Mouse (Mus musculus) limb, embryonic 14.5 days (tissue): ENCODE data around the gene Rbm8a. TPM values are rescaled to one million over a fixed set of nuclear protein-coding genes. Genes with fewer than 3 reads are reported as not detected.

Experiments
- ATAC-seq: fragments of 200-750 bp; cut with Nextera tagmentation; 2 replicates; pipeline ENCODE4 v1.8.0; 2017; ENCODE audit warnings: low read depth, moderate number of reproducible peaks, moderate TSS enrichment; ENCODE audit not compliant: low FRiP score
- DNase-seq: peaks from one replicate; pipeline ENCODE4 v3.0.0-alpha.2; 2015; ENCODE audit warnings: low spot score
- H3K27ac ChIP-seq: fragments of 300-500 bp; sonication (generic); replicated peaks from 2 replicates; pipeline ENCODE4 v1.5.1; 2014; ENCODE audit warnings: low read depth, mild to moderate bottlenecking, low read length, moderate library complexity, mixed read lengths
- H3K27me3 ChIP-seq: fragments of 300-500 bp; sonication (generic); 2 replicates; pipeline ENCODE4 v1.6.1; 2014; ENCODE audit warnings: low read length, mixed read lengths; ENCODE audit not compliant: control insufficient read depth, insufficient read depth
- H3K36me3 ChIP-seq: fragments of 300-500 bp; sonication (generic); 2 replicates; pipeline ENCODE4 v1.6.1; 2014; ENCODE audit warnings: mild to moderate bottlenecking, low read length, moderate library complexity, mixed read lengths; ENCODE audit not compliant: control insufficient read depth, insufficient read depth
- H3K4me1 ChIP-seq: fragments of 300-500 bp; sonication (generic); 2 replicates; pipeline ENCODE4 v1.6.1; 2014; ENCODE audit warnings: antibody characterized with exemption, low read length, mixed read lengths; ENCODE audit not compliant: control insufficient read depth, insufficient read depth
- H3K4me2 ChIP-seq: fragments of 300-500 bp; sonication (generic); replicated peaks from 2 replicates; pipeline ENCODE4 v1.6.1; 2014; ENCODE audit warnings: low read depth, mild to moderate bottlenecking, low read length, moderate library complexity; ENCODE audit not compliant: severe bottlenecking
- H3K4me3 ChIP-seq: fragments of 300-500 bp; sonication (generic); replicated peaks from 2 replicates; pipeline ENCODE4 v1.5.1; 2014; ENCODE audit warnings: low read length
- H3K9ac ChIP-seq: fragments of 300-500 bp; sonication (generic); 2 replicates; pipeline ENCODE4 v1.6.1; 2014; ENCODE audit warnings: mild to moderate bottlenecking, low read depth, low read length, moderate library complexity; ENCODE audit not compliant: severe bottlenecking
- H3K9me3 ChIP-seq: fragments of 300-500 bp; sonication (generic); 2 replicates; pipeline ENCODE4 v1.6.1; 2016; ENCODE audit warnings: low read length; ENCODE audit not compliant: control insufficient read depth
- POLR2A ChIP-seq: fragments of 200-500 bp; IDR thresholded peaks from 2 replicates; pipeline ENCODE4 v1.8.0; 2012; ENCODE audit warnings: inconsistent platforms, mild to moderate bottlenecking, moderate library complexity, borderline replicate concordance; ENCODE audit not compliant: insufficient read depth, insufficient read length; ENCODE audit errors: extremely low read depth
- WGBS: fragments of 180-500 bp; shearing (Covaris S2); extraction: QIAGEN DNeasy Blood & Tissue Kit; methylation state at CpG from one replicate; pipeline ENCODE4 v1.1.7; 2014; 5-methylcytosine and 5-hydroxymethylcytosine counted together
- polyA plus RNA-seq, 2 experiments: library from polyadenylated mRNA; depleted of rRNA in 1 of 2; stranded (reverse) in 1 of 2; unstranded in 1 of 2; fragments of >200 nt; fragmentation: Nextera tagmentation in 1 of 2; extraction: Ambion mirVana in 1 of 2; gene quantifications; 2 replicates each; pipeline versions ENCODE4 v1.2.1 to v1.2.3; 2012 to 2014

The Rbm8a gene
- polyA plus RNA-seq, 2 experiments = 66.1 to 133 TPM

DNA sequence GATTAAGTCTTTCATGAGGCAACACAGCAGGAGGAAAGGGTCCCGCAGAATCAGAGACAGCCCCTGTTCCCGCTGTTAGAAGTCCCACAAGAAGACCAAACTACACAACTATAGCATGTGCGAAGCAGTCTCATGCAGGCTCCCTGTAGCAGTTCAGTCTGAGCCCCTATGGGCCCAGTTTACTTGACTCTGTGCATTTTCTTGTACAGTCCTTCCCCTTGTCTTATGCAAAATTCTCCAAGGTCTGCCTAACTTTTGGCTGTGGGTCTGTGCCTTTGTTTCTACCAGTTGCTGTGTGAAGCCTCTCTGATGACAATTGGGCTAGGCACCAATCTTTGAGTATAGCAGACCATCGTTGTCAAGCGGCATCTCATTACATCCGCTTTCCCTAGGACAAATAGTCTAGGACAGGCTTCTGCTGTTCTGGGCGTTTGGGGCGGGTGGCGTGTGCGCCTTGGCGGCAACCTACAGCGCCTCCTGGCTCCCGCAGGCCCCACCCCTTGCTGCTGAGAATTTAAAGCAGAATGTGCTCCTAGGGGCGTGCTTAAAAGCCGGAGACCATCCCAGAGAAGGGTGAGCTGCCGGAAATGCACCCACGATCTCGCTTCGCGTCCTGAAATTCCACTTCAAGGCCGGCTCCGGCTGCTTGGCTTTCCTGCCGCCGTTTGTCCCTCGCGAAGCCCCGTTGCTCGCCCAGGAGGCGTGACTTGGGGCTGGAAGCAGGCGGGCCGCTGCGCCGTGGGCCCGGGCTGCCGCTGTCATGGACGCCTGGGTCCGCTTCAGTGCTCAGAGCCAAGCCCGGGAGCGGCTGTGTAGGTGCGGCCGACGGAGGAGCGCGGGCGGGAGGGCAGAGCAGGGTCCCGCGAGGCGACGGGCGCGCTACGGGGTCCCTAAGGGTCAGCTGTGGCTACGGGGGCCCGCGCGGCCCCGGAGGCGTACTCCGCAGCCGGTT is 5.5 kb downstream of the Rbm8a start, which contains the start of the genes Pex11b and Gm42957:
Pex11b (plus strand) TSS at position 449 of the 952 bp plus-strand sequence.
Gm42957 (plus strand) TSS at position 547 of the 952 bp plus-strand sequence.
- Histone ChIP-seq H3K9me3 (0 out of 2 replicates have a peak, but pooled peaks cover 3% of the 10 kb centered on the region), H3K4me2 (peak within 1 kb of the TSS; percentile 65), H3K4me1 (peaks cover 17% of the 10 kb centered on the region), H3K36me3 (peaks cover 59% of the 10 kb centered on the region), H3K27me3 (no peaks in the 10 kb centered on the region), H3K9ac (peak within 1 kb of the TSS; percentile 93), H3K27ac (peak within 1 kb of the TSS; percentile 81), H3K4me3 (peak within 1 kb of the TSS; percentile 94)
- 3% methylated on average over 48 of the region's 60 CpGs for WGBS
- DNase-seq (peak; percentile 83), ATAC-seq (peak; percentile 90)
- TF ChIP-seq POLR2A = peak; percentile 48; the same call in 1 of the 2 replicates

DNA sequence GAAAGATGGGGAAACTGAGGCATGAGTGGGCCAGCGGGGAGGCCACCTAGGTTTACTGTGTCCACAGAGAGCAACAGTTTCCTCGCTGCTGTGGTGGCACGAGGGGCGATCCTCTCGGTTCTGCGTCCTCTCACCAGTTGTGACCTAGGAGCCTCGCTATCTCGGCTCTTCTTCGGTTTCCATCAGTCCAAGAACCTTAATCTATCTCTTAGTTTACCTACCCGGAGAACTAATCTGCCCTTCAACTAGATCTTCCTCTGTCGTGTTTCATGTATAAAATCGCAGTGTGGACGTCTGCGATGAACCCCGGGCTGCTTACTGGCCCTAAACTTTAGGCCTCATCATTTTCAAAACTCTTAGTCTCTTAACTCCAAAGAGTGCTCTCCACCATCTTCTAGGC is 6.2 kb downstream of the Rbm8a start:
- TF ChIP-seq POLR2A = no peak
- no peak for ATAC-seq

DNA sequence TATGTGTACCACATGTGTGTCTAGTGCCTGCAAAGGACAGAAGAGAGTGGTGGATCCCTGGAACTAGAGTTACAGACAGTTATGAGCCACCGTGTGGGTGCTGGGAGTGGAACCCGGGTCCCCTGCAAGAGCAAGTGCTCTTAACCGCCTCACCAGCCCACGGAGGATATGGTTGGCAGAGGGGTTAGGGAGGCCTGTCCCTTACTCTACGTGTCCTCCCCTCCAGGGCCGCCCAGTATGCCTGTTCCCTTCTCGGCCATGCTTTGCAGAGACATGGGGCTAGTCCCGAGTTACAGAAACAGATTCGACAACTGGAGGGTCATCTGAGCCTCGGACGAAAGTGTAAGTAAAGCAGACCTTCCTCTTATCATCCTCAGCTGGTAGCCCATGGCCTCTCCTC is 6.7 kb downstream of the Rbm8a start:
- Histone ChIP-seq H3K4me2 (peak overlapping the region; percentile 65), H3K4me3 (peak overlapping the region; percentile 94), H3K9ac (peak overlapping the region; percentile 93), H3K36me3 (peaks cover 64% of the 10 kb centered on the region), H3K27me3 (no peaks in the 10 kb centered on the region), H3K4me1 (peaks cover 13% of the 10 kb centered on the region), H3K27ac (no peak overlapping the region), H3K9me3 (0 out of 2 replicates have a peak, but pooled peaks cover 3% of the 10 kb centered on the region)
- ATAC-seq (no peak), DNase-seq (no peak)
- TF ChIP-seq POLR2A = no peak
- WGBS = 60% methylated on average over 11 of the region's 11 CpGs

More for the DNA sequence above, 6.2 kb downstream of the Rbm8a start:
- peaks cover 13% of the 10 kb centered on the region for H3K4me1 ChIP-seq
- H3K27ac ChIP-seq = peak overlapping the region; percentile 81; the same call in 1 of the 2 replicates
- no peak for DNase-seq
- H3K9me3 ChIP-seq = 0 out of 2 replicates have a peak, but pooled peaks cover 3% of the 10 kb centered on the region
- peak overlapping the region; percentile 65 for H3K4me2 ChIP-seq
- peaks cover 64% of the 10 kb centered on the region for H3K36me3 ChIP-seq
- peak overlapping the region; percentile 93 for H3K9ac ChIP-seq
- H3K4me3 ChIP-seq = peak overlapping the region; percentile 94
- WGBS = 10% methylated on average over 15 of the region's 15 CpGs
- no peaks in the 10 kb centered on the region for H3K27me3 ChIP-seq

DNA sequence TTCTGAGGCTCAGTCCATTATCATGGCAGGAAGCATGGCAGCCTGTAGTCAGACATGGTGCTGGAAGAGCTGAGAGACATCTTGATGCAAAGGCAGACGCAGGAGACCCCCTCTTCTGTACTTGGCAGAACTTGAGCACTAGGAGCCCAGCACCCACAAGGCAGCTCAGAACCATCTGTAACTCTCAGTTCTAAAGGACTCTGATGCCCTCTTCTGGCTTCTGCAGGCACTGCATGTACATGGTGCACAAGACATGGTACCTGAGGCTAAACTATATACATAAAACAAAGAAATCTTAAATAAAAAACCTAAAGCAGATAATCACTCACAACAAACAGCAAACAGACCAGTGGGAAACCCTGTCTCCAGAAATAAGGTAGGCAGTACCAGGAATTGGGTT is 9.5 kb downstream of the Rbm8a start:
- no peak for DNase-seq
- H3K9me3 ChIP-seq = 0 out of 2 replicates have a peak, but pooled peaks cover 3% of the 10 kb centered on the region
- ATAC-seq = no peak
- H3K27me3 ChIP-seq = no peaks in the 10 kb centered on the region
- TF ChIP-seq POLR2A = no peak
- peaks cover 62% of the 10 kb centered on the region for H3K36me3 ChIP-seq
- H3K4me1 ChIP-seq = peaks cover 13% of the 10 kb centered on the region
- no peak overlapping the region for H3K9ac ChIP-seq
- no peak overlapping the region for H3K27ac ChIP-seq
- no peak overlapping the region for H3K4me3 ChIP-seq
- no peak overlapping the region for H3K4me2 ChIP-seq
- WGBS = 87% methylated on average over 1 of the region's 1 CpGs

DNA sequence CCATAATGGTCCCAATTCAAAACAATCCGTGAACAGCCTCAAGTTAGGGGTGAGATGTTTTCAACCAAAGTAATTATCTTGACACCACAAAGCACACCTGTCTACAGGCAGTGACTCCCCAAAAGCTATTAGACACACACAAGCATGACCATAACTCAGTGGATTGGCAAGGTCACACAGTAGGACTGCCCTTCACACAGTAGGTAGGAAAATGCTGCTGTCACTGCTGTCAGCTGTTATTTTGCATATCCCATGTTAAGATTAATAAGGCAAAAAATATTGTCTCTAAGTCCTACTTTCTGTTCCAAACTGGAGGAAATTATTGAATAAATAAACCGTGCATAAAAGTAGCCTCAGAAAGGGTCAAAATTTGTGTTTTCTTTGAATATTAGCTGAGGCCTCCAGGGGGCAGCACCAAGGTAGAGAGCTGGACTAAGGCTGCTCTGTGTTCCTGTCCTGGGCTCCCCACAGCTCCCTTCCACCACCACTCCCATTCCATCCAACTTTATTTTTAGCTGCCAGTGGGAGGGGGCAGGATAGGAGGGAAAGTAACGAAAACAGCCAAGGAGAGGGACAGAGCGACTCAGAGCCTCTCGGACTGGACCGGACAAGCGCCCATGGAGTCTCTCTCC is 15.4 kb downstream of the Rbm8a start, which contains the start of gene Itga10:
Itga10 (plus strand) TSS at position 567 of the 632 bp plus-strand sequence.
- TF ChIP-seq POLR2A = no peak
- Histone ChIP-seq H3K27ac (no peak within 1 kb of the TSS), H3K4me1 (0 out of 2 replicates have a peak, but pooled peaks cover 5% of the 10 kb centered on the region), H3K4me2 (peak within 1 kb of the TSS; percentile 10; the same call in 1 of the 2 replicates), H3K4me3 (peak within 1 kb of the TSS; percentile 15), H3K9me3 (no peaks in the 10 kb centered on the region), H3K36me3 (peaks cover 46% of the 10 kb centered on the region), H3K27me3 (no peaks in the 10 kb centered on the region), H3K9ac (no peak within 1 kb of the TSS)
- peak; percentile 72 for ATAC-seq
- DNase-seq = peak; percentile 63
- WGBS = 65% methylated on average over 7 of the region's 7 CpGs
